Mouse (Mus musculus) myocyte (in vitro differentiated cells): Measurements from ENCODE around the gene Tmem38b. TPM values are rescaled to one million over a fixed set of nuclear protein-coding genes. Genes with fewer than 3 reads are reported as not detected.

ENCODE experiments used
- H3K27me3 ChIP-seq: one replicate; pipeline ENCODE4 v1.6.1; 2011; ENCODE audit not compliant: control insufficient read depth, insufficient read depth, insufficient read length
- H3K36me3 ChIP-seq: one replicate; pipeline ENCODE4 v1.6.1; 2011; ENCODE audit not compliant: control insufficient read depth, insufficient read depth
- H3K4me2 ChIP-seq: one replicate; pipeline ENCODE4 v1.6.1; 2011; ENCODE audit warnings: low read depth, control low read depth
- H3K4me3 ChIP-seq: one replicate; pipeline ENCODE4 v1.5.1; 2011; ENCODE audit warnings: mild to moderate bottlenecking, control low read depth, moderate library complexity
- H3K79me2 ChIP-seq: one replicate; pipeline ENCODE4 v1.6.1; 2011; ENCODE audit not compliant: control insufficient read depth, insufficient read depth
- H3ac ChIP-seq: one replicate; pipeline ENCODE4 v1.6.1; 2011; ENCODE audit not compliant: control insufficient read depth, insufficient read length
- CEBPB ChIP-seq: IDR thresholded peaks from 2 replicates; pipeline ENCODE4 v1.6.1; 2011; ENCODE audit warnings: mild to moderate bottlenecking, moderate library complexity; ENCODE audit not compliant: poor library complexity, insufficient read depth, severe bottlenecking
- E2F4 ChIP-seq: IDR thresholded peaks from one replicate; pipeline ENCODE4 v1.6.1; 2011; ENCODE audit warnings: mild to moderate bottlenecking, control low read depth, moderate library complexity; ENCODE audit not compliant: insufficient read depth
- MAX ChIP-seq: IDR thresholded peaks from one replicate; pipeline ENCODE4 v1.6.1; 2011; ENCODE audit warnings: low read depth, mild to moderate bottlenecking, control low read depth
- MYOD1 ChIP-seq, 3 experiments: IDR thresholded peaks; one replicate each; pipeline ENCODE4 v1.6.1; 2011; ENCODE audit warnings: control low read depth in 2 of 3, low read depth in 2 of 3, mild to moderate bottlenecking in 2 of 3, moderate library complexity in 1 of 3; ENCODE audit not compliant: insufficient read length in 2 of 3, control insufficient read depth in 1 of 3
- MYOG ChIP-seq, 3 experiments: IDR thresholded peaks; one replicate each; pipeline ENCODE4 v1.6.1; 2011; ENCODE audit warnings: control low read depth in 2 of 3, low read depth in 2 of 3, mild to moderate bottlenecking in 2 of 3; ENCODE audit not compliant: insufficient read length in 2 of 3, control insufficient read depth in 1 of 3, insufficient read depth in 1 of 3
- POLR2A ChIP-seq: IDR thresholded peaks from one replicate; pipeline ENCODE4 v1.6.1; 2011; ENCODE audit warnings: low read depth, mild to moderate bottlenecking, control low read depth, moderate library complexity; ENCODE audit not compliant: insufficient read length
- POLR2AphosphoS2 ChIP-seq: IDR thresholded peaks from one replicate; pipeline ENCODE4 v1.6.1; 2011; ENCODE audit warnings: low read depth, control low read depth; ENCODE audit not compliant: insufficient read length
- REST ChIP-seq: IDR thresholded peaks from one replicate; pipeline ENCODE4 v1.6.1; 2011; ENCODE audit warnings: mild to moderate bottlenecking, control low read depth, moderate library complexity; ENCODE audit not compliant: insufficient read depth, insufficient read length
- SRF ChIP-seq: IDR thresholded peaks from one replicate; pipeline ENCODE4 v1.6.1; 2011; ENCODE audit warnings: low read depth; ENCODE audit not compliant: control insufficient read depth, insufficient read length
- TCF12 ChIP-seq: IDR thresholded peaks from one replicate; pipeline ENCODE4 v1.6.1; 2011; ENCODE audit warnings: mild to moderate bottlenecking, control low read depth; ENCODE audit not compliant: poor library complexity, insufficient read depth, severe bottlenecking
- TCF3 ChIP-seq: IDR thresholded peaks from one replicate; pipeline ENCODE4 v1.6.1; 2011; ENCODE audit warnings: low read depth, control low read depth; ENCODE audit not compliant: insufficient read length
- USF1 ChIP-seq: IDR thresholded peaks from one replicate; pipeline ENCODE4 v1.6.1; 2011; ENCODE audit warnings: low read depth, mild to moderate bottlenecking, control low read depth, moderate library complexity
- polyA plus RNA-seq: library from polyadenylated mRNA; unstranded; fragments of >200 nt; fragmentation: generic; extraction: Trizol; gene quantifications from one replicate; pipeline ENCODE4 v1.2.1, GENCODE M21; 2012; ENCODE audit warnings: missing spikeins

Tmem38b gene
- polyA plus RNA-seq, 1 experiment = 39.7 TPM

DNA sequence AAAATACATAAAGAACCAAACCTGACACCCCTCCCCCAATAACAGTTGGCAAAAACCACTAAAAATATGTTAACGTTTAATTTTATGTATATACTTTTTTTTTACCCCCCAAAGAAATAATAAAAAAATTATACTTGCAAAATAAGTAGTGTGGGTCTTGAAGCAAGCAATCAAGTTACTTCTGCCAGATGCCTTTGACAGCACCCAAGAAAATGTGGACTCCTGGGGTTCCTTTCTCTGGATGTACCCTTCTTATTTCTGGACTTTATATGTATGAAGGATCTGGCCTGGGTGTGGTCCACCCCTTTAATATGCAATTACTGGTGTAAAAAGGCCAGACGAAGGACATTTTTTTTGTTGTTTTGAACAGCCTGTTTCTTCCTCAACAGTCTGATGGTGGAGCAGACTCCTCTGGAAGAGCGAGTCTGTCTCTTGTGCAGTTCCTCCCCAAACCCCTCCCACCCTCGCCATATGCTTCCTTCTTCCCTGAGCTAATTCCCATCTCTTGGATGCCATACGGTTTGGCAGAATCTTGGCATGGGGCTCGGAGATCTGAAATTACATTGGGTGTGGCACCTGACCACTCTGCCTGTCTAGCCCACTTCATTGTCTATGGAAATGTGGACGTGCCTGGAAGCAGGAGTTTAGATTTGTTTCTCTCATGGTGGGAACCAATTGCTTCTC lies 70.4 kb downstream of the Tmem38b start:
- H3ac ChIP-seq = no peak overlapping the region
- H3K79me2 ChIP-seq = no peaks in the 10 kb centered on the region
- H3K27me3 ChIP-seq = no peaks in the 10 kb centered on the region
- no peak overlapping the region for H3K4me2 ChIP-seq
- H3K4me3 ChIP-seq = no peak overlapping the region
- no peaks in the 10 kb centered on the region for H3K36me3 ChIP-seq
- no peak for TF ChIP-seq USF1
- TF ChIP-seq TCF3 = no peak
- TF ChIP-seq CEBPB = no peak
- TF ChIP-seq MYOG (IDR thresholded peaks at IDR 0.05; ENCODE audit: control insufficient read depth in 1 of 3, insufficient read depth in 1 of 3, insufficient read length in 2 of 3, low read depth in 2 of 3) = no peak
- no peak for TF ChIP-seq POLR2A
- TF ChIP-seq E2F4 = no peak
- no peak for TF ChIP-seq SRF

DNA sequence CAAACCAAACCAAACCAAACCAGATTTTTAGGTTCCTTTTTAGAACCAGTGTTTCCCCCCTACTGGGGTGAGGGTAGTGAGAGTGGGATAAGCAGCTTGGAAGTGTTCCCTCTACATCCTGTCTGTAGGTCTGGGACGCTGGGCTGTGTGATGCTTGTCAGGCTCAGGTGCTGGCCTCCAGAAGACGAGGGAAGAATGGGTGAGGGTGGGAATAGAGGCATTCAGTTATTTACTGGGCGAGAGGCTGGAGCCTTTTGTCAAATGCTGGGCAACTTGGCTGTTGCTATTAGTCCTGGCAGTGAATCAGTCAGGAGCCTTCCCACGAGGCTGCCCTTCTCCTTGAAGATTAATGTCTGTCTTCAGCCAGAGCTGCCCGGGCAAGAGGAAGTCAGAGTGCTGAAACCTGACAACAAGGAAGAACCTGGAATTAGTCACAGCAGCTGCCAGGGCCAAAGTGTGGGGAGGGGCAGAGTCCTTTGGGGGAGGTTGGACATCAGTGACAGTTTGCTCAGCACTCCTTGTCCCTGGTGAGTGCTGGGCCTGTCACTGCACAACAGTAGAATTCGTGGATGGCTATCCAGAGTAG lies 74.6 kb downstream of the Tmem38b start:
- no peak overlapping the region for H3ac ChIP-seq
- no peak for TF ChIP-seq SRF
- no peak for TF ChIP-seq MYOG (IDR thresholded peaks at IDR 0.05; ENCODE audit: control insufficient read depth in 1 of 3, insufficient read depth in 1 of 3, insufficient read length in 2 of 3, low read depth in 2 of 3)
- TF ChIP-seq REST = no peak
- TF ChIP-seq POLR2A = no peak
- TF ChIP-seq MYOD1 (IDR thresholded peaks at IDR 0.05; ENCODE audit: control insufficient read depth in 1 of 3, insufficient read length in 2 of 3, low read depth in 2 of 3) = no peak
- TF ChIP-seq POLR2AphosphoS2 = no peak
- no peaks in the 10 kb centered on the region for H3K36me3 ChIP-seq
- H3K4me3 ChIP-seq = no peak overlapping the region
- no peak overlapping the region for H3K4me2 ChIP-seq
- no peaks in the 10 kb centered on the region for H3K27me3 ChIP-seq
- no peaks in the 10 kb centered on the region for H3K79me2 ChIP-seq

DNA sequence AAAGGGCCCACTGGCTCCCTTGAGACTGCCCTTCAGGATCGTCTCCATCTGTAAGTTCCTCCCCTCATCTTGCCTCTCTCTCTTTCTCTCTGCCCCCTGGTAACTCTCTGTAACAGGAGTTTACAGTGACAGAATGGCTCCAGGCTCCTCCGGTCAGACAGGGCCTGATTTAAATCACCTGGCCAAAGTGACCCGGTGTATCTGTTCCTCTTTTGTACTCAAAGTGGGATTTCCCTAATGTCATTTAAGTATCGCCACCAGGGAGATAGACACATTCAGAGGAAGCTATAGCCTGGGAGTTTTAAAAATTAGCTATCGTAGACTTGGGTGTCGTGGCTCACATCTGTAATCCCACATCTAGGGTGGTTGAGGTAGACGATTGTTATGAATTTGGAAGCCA lies 78.5 kb downstream of the Tmem38b start:
- TF ChIP-seq MAX = no peak
- TF ChIP-seq CEBPB = no peak
- TF ChIP-seq E2F4 = no peak
- no peak for TF ChIP-seq USF1
- TF ChIP-seq TCF3 = no peak
- TF ChIP-seq POLR2A = no peak
- no peak for TF ChIP-seq TCF12
- no peak for TF ChIP-seq MYOD1 (IDR thresholded peaks at IDR 0.05; ENCODE audit: control insufficient read depth in 1 of 3, insufficient read length in 2 of 3, low read depth in 2 of 3)
- TF ChIP-seq REST = no peak
- TF ChIP-seq SRF = no peak
- TF ChIP-seq MYOG (IDR thresholded peaks at IDR 0.05; ENCODE audit: control insufficient read depth in 1 of 3, insufficient read depth in 1 of 3, insufficient read length in 2 of 3, low read depth in 2 of 3) = no peak
- no peak for TF ChIP-seq POLR2AphosphoS2
- Histone ChIP-seq H3K4me2 (no peak overlapping the region), H3ac (no peak overlapping the region), H3K4me3 (no peak overlapping the region), H3K27me3 (no peaks in the 10 kb centered on the region), H3K79me2 (no peaks in the 10 kb centered on the region), H3K36me3 (no peaks in the 10 kb centered on the region)

DNA sequence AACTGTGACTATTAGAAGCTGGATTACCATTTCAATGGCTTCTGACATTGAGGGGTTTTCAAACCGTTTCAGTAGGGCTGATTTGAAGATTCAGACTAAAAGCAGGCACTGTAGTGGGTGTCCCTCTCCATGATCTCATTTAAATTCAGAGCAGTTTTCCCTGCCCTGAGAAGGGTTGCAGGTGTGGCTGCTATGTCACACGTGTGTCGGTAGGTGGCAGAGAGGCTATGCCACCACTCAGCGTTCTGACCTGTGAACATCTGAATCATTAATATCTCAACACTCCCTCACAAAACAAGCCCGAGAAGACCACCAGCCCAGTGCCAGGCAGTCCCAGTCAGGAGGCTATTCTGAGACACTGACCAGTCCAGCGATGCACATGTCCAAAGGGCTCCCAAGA lies 79.7 kb downstream of the Tmem38b start:
- no peak overlapping the region for H3K4me3 ChIP-seq
- no peak overlapping the region for H3K4me2 ChIP-seq
- H3K79me2 ChIP-seq = no peaks in the 10 kb centered on the region
- H3K27me3 ChIP-seq = no peaks in the 10 kb centered on the region
- no peak overlapping the region for H3ac ChIP-seq
- TF ChIP-seq TCF12 (no peak), E2F4 (no peak), POLR2A (no peak), USF1 (no peak), CEBPB (no peak), REST (no peak), POLR2AphosphoS2 (no peak), TCF3 (no peak), MYOG (IDR thresholded peaks at IDR 0.05; ENCODE audit: control insufficient read depth in 1 of 3, insufficient read depth in 1 of 3, insufficient read length in 2 of 3, low read depth in 2 of 3) (no peak), MYOD1 (IDR thresholded peaks at IDR 0.05; ENCODE audit: control insufficient read depth in 1 of 3, insufficient read length in 2 of 3, low read depth in 2 of 3) (no peak)
- H3K36me3 ChIP-seq = no peaks in the 10 kb centered on the region

DNA sequence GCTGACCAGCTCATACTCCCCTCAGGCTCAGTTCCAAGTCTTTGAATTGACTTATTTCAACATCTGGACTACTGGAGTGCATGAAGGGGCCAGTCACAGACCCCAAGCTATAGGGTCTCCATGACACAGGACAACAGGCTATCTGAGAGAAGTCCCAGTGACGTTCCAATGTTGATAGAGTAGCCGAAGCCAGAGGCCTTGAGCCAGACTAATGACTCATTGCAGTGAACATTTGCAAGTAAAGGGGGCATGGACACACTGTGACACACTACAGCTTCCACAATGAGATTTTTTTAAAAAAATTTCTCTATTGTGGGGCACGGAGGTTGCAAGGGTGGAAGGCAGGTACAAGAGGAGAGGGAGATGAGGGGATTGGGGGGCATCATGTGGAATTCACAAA lies 81.2 kb downstream of the Tmem38b start:
- Histone ChIP-seq H3K4me2 (no peak overlapping the region), H3K4me3 (no peak overlapping the region), H3ac (no peak overlapping the region), H3K36me3 (no peaks in the 10 kb centered on the region), H3K27me3 (no peaks in the 10 kb centered on the region), H3K79me2 (no peaks in the 10 kb centered on the region)
- TF ChIP-seq POLR2A (no peak), MYOD1 (IDR thresholded peaks at IDR 0.05; ENCODE audit: control insufficient read depth in 1 of 3, insufficient read length in 2 of 3, low read depth in 2 of 3) (no peak), MAX (no peak), USF1 (no peak), REST (no peak), TCF3 (no peak), MYOG (IDR thresholded peaks at IDR 0.05; ENCODE audit: control insufficient read depth in 1 of 3, insufficient read depth in 1 of 3, insufficient read length in 2 of 3, low read depth in 2 of 3) (no peak)

Other genes with a start within 250 kb of the Tmem38b start
- 1.2 TPM for gene Fsd1l, start 194.6 kb upstream of the Tmem38b start, polyA plus RNA-seq
- gene Fktn, start 112.0 kb upstream of the Tmem38b start, polyA plus RNA-seq = 2.9 TPM
- gene Tal2, start 46.3 kb upstream of the Tmem38b start, polyA plus RNA-seq = 0.17 TPM